Mouse (Mus musculus) ES-E14 (cell line): ENCODE measurements around the gene St3gal2. TPM values are rescaled to one million over a fixed set of nuclear protein-coding genes. Genes with fewer than 3 reads are reported as not detected.

ENCODE experiments used
- DNase-seq: peaks from one replicate; pipeline ENCODE4 v3.0.0-alpha.2; 2013; ENCODE audit warnings: low read depth, low spot score
- H3K27ac ChIP-seq: 2 replicates; pipeline ENCODE4 v1.5.1; 2012; ENCODE audit warnings: low read depth, mild to moderate bottlenecking, low read length, moderate library complexity, mixed read lengths; ENCODE audit not compliant: poor library complexity, insufficient read depth, severe bottlenecking
- H3K36me3 ChIP-seq: 2 replicates; pipeline ENCODE4 v1.6.1; 2012; ENCODE audit warnings: mild to moderate bottlenecking, low read length, moderate library complexity, mixed read lengths; ENCODE audit not compliant: control insufficient read depth, poor library complexity, insufficient read depth, severe bottlenecking
- H3K4me1 ChIP-seq, 2 experiments: fragments of 150-350 bp in 1 of 2; sonication (generic) in 1 of 2; 2 replicates each; pipeline ENCODE4 v1.6.1; 2012; ENCODE audit warnings: low read length in 2 of 2, mild to moderate bottlenecking in 1 of 2, mixed read lengths in 1 of 2; ENCODE audit not compliant: control insufficient read depth in 2 of 2, insufficient read depth in 2 of 2, poor library complexity in 1 of 2
- H3K4me3 ChIP-seq, 2 experiments: fragments of 150-350 bp in 1 of 2; sonication (generic) in 1 of 2; 2 replicates each; pipeline ENCODE4 v1.5.1; 2012; ENCODE audit warnings: low read length in 2 of 2, low read depth in 1 of 2, mild to moderate bottlenecking in 1 of 2, mixed read lengths in 1 of 2; ENCODE audit not compliant: insufficient read depth in 1 of 2, poor library complexity in 1 of 2, severe bottlenecking in 1 of 2
- H3K9ac ChIP-seq: 2 replicates; pipeline ENCODE4 v1.6.1; 2012; ENCODE audit warnings: low read depth, mild to moderate bottlenecking, low read length, mixed read lengths; ENCODE audit not compliant: poor library complexity, insufficient read depth, severe bottlenecking
- H3K9me3 ChIP-seq: fragments of 150-350 bp; sonication (generic); 2 replicates; pipeline ENCODE4 v1.6.1; 2012; ENCODE audit warnings: low read depth, mild to moderate bottlenecking, low read length; ENCODE audit not compliant: control insufficient read depth, insufficient read depth
- CHD2 ChIP-seq: IDR thresholded peaks from 2 replicates; pipeline ENCODE4 v1.6.1; 2014; ENCODE audit warnings: mild to moderate bottlenecking, low read depth, low read length, inconsistent platforms
- HCFC1 ChIP-seq: IDR thresholded peaks from 2 replicates; pipeline ENCODE4 v1.6.1; 2012; ENCODE audit warnings: low read length, inconsistent platforms, borderline replicate concordance; ENCODE audit not compliant: insufficient read depth
- MAFK ChIP-seq: IDR thresholded peaks from 2 replicates; pipeline ENCODE4 v1.6.1; 2014; ENCODE audit warnings: mild to moderate bottlenecking, low read depth, low read length, inconsistent platforms; ENCODE audit not compliant: insufficient read depth
- ZC3H11A ChIP-seq: IDR thresholded peaks from 2 replicates; pipeline ENCODE4 v1.6.1; 2012; ENCODE audit warnings: low read depth, mild to moderate bottlenecking, inconsistent platforms, low read length, borderline replicate concordance
- ZNF384 ChIP-seq: IDR thresholded peaks from 2 replicates; pipeline ENCODE4 v1.6.1; 2012; ENCODE audit warnings: low read depth, low read length, inconsistent platforms
- in situ Hi-C, 2 experiments: fragments of 600-800 bp; cut with MboI; formaldehyde crosslinking; loops; one replicate each; pipeline ENCODE4 v1.15.1; 2025; ENCODE audit warnings: low sequenced_read_pairs in 2 of 2, inconsistent platforms in 1 of 2; ENCODE audit not compliant: unreplicated experiment in 2 of 2
- total RNA-seq: library from RNA; depleted of rRNA; stranded (reverse); fragments of 300-350 nt; gene quantifications from 2 replicates; pipeline ENCODE4 v1.2.3, GENCODE M21; 2012

St3gal2 gene
- total RNA-seq, 1 experiment = 12.4 TPM

GRCm38 (mm10) chr8:110883824-110884223 is 35.9 kb upstream of the St3gal2 start:
- TF ChIP-seq HCFC1 = no peak
- TF ChIP-seq ZNF384 = no peak
- TF ChIP-seq ZC3H11A = no peak
- no peak for TF ChIP-seq MAFK
- no peak for TF ChIP-seq CHD2
- Histone ChIP-seq H3K4me1 (peaks cover 0 to 6% of the 10 kb centered on the region in 2 experiments; a peak in 2 of 4 replicates), H3K36me3 (peaks cover 40% of the 10 kb centered on the region), H3K9me3 (no peaks in the 10 kb centered on the region), H3K27ac (no peak overlapping the region), H3K4me3 (peak overlapping the region in 1 of 2 experiments; percentile 24; a peak in 1 of 4 replicates), H3K9ac (no peak overlapping the region)
- in situ Hi-C loops = no loop called here
- no peak for DNase-seq

DNA sequence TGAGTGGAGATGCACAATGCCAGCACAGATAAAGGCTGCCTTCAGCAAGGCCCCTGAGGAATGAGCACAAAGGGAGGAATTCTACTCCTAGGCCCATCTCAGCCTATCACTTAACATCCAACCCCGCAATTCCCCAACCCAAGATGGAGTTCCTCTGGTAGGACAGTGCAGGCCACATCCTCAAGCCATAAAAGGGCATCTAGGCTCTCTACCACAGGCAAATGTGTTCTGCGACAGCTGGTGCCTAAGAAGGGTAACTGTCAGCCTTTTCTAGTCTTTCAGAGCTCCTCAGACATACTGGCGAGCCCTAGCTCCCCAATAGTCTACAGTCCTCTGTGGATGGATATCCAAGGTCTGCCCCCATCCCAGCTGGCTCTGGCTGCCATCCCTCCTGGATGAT is 33.1 kb upstream of the St3gal2 start:
- H3K9me3 ChIP-seq = no peaks in the 10 kb centered on the region
- peaks cover 19% of the 10 kb centered on the region for H3K36me3 ChIP-seq
- no peak for DNase-seq
- no peak for TF ChIP-seq CHD2
- no peak for TF ChIP-seq HCFC1
- TF ChIP-seq ZC3H11A = no peak
- no peak for TF ChIP-seq ZNF384
- TF ChIP-seq MAFK = no peak
- in situ Hi-C loops = no loop called here
- peak overlapping the region; percentile 19; the same call in 1 of the 2 replicates for H3K9ac ChIP-seq
- no peak overlapping the region for H3K27ac ChIP-seq
- peak overlapping the region; percentile 27 to 53; a peak in 3 of 4 replicates for H3K4me3 ChIP-seq
- H3K4me1 ChIP-seq = peaks cover 0 to 9% of the 10 kb centered on the region in 2 experiments; a peak in 2 of 4 replicates

- peaks cover 11% of the 10 kb centered on the region for H3K36me3 ChIP-seq
These were observed 32.2 kb upstream of the St3gal2 start for GRCm38 (mm10) chr8:110887551-110887950.

DNA sequence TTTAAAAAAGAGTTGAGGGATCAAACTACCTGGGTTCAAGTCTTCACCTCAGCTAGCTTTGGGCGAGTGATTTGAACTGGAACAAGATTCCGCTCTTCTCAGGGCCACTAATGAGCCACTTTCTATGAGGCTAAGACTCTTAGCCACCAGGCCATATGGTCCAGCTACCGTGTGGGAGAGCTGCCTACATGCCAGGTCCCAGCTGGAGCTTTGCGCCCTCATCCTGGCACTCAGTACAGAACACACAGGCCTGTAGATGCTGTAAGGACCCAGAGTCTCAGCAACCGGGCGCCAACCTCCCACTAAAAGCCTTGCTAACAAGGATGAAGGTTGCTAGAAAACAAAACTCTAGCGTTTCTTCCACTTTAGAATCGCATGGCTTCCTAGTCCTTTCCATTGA is 31.3 kb upstream of the St3gal2 start:
- Histone ChIP-seq H3K4me1 (peaks cover 0 to 9% of the 10 kb centered on the region in 2 experiments; a peak in 2 of 4 replicates), H3K9ac (no peak overlapping the region), H3K36me3 (peaks cover 4% of the 10 kb centered on the region; the same call in 1 of the 2 replicates), H3K9me3 (no peaks in the 10 kb centered on the region), H3K4me3 (peak overlapping the region in 1 of 2 experiments; percentile 20; a peak in 1 of 4 replicates), H3K27ac (no peak overlapping the region)
- DNase-seq = no peak
- no peak for TF ChIP-seq HCFC1
- TF ChIP-seq ZC3H11A = no peak
- TF ChIP-seq CHD2 = no peak
- no peak for TF ChIP-seq MAFK
- no peak for TF ChIP-seq ZNF384
- in situ Hi-C loops = no loop called here

More at GRCm38 (mm10) chr8:110887551-110887950, 32.2 kb upstream of the St3gal2 start:
- TF ChIP-seq MAFK = no peak
- no peak for TF ChIP-seq ZC3H11A
- no peak for TF ChIP-seq CHD2
- no peak for TF ChIP-seq HCFC1
- TF ChIP-seq ZNF384 = no peak
- no peak for DNase-seq
- H3K9ac ChIP-seq = peak overlapping the region; percentile 19; the same call in 1 of the 2 replicates
- peak overlapping the region in 1 of 2 experiments; percentile 27; a peak in 1 of 4 replicates for H3K4me3 ChIP-seq
- in situ Hi-C loops = no loop called here
- peaks cover 0 to 9% of the 10 kb centered on the region in 2 experiments; a peak in 2 of 4 replicates for H3K4me1 ChIP-seq
- H3K9me3 ChIP-seq = no peaks in the 10 kb centered on the region
- no peak overlapping the region for H3K27ac ChIP-seq
